Mouse (Mus musculus): ENCODE measurements around the gene Proca1.
A peak's percentile ranks its signal among the peaks of the same experiment; 100 is the strongest.

DNA sequence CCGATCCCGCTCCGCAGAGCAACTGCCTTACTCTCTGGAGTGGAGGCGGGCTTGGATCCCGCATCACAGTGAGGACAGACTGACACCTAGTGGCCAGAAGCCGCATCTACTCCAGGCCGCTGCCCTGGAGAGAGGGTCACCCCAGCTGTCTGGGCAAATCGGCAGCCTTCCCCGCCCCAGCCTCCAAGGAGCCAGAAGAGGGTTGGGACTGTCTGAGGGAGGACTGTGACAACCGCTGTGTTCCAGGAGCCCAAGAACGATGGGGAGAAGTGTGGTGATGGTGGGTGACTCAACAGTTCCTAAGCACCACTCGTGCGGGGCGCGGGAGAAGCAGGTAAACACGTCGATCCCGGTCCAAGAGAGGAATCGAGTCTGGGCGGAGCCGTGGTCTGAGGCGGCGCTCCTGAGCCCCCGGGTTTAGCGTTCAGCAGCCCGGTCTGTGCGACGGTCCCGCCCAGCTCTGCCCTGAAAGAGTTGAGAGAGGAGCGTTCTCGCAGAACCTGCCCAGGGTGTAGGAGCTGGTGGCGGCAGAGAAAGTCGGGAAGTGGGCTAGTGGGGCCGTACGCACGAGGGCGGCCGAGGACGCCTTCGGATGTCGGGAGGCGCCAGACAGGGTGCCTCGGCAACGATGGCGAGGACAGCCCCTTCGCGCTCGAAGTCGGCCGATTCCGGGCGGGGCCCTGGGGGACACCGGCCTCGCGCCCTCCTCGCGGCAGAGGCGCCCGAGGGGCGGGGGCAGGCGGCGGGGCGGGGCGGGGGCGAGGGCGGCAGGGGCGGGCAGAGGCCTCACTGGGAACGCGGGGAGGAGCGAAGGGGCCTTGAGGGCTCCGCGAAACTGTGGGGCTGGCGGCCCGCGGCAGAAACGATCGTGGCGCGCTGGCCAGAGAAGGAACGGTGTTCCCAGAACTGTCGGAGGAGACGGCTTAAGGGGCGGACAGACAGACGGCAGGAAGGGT, 15.0 kb upstream of the Proca1 start:
- peak; percentile 23 for TF ChIP-seq POLR2A (IDR thresholded peaks at IDR 0.05; ENCODE audit: low read depth, low read length)
- peak; percentile 92; the same call in 1 of the 2 replicates for TF ChIP-seq CTCF (IDR thresholded peaks at IDR 0.05; ENCODE audit: extremely low read depth, insufficient read length, insufficient replicate concordance, low read depth, low read length)

Data from small intestine, adult 2 months (tissue).